Mouse (Mus musculus): ENCODE results near the gene Mapkap1.

Mapkap1 gene

DNA sequence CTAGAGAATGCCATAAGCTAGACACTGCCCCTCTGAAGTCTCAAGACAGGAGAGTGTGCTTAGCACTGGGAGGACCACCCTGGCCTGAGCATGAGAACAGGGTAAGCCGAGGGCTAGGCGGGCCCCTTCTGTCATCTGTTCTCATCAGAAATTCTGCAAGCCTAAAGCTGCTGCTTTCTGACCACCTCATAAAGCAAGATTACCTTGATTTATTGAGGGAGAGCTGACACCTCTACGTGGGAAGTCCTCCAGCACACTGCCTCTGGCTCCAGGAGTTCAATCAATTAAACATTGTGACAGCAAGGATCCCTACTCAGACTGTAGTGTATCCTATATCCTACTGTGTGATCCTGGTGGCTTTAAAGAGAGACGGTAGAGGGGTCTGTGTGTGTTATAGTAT, 166.5 kb downstream of the Mapkap1 start:
- DNase-seq (ENCODE audit: low read depth, low spot score), result no peak

DNA sequence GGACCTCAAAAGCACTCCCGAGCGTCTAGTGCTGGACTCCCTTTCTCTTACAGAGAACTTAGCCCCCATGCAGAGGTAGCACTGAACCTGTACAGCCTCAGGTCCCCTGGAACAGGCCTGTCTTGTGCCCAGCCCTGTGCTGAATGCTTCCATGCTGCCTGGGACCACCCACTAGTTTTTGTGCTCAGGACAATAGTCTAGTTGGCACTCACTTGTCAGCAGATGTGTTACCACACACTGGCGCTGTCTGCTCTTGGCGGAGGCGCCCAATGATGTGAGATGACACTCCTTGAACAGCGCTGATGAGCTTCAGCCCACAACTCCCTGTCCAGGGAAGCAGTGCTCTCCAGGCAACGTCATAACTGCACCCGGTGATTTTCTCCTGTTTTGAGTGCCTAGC, 182.0 kb downstream of the Mapkap1 start:
- DNase-seq (ENCODE audit: low read depth, low spot score), result no peak

DNA sequence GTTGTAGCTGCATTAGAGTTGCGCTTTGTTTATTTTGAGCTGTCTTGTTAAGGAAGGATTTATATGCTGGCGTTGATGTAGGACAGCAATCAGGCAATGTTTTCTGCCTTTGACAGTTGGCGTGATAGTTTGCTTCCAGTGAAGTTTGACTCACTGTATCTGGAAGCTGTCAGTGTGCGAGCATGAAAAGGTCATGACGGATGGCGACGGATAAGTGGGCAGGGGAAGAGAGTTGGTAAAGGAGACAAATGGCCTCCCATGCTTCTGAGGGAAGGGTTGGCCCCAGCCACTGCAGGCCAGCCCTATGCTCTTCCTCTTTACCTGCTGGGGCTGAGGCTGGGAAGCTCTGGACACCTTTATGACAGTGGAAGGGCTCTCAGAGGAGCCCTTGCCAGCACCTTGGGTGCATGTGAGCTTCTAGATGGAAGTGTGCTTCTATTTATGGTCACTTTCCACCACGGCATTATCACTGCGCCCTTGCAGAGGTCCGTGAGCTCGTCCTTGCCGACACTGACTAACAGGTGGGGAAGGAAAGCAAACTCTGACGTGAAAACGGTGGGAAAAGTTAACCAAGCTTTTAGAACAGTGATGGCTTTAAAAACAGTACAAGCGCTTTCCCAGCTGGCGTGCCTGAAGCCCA, 185.3 kb downstream of the Mapkap1 start:
- no peak for DNase-seq (ENCODE audit: low read depth, low spot score)

DNA sequence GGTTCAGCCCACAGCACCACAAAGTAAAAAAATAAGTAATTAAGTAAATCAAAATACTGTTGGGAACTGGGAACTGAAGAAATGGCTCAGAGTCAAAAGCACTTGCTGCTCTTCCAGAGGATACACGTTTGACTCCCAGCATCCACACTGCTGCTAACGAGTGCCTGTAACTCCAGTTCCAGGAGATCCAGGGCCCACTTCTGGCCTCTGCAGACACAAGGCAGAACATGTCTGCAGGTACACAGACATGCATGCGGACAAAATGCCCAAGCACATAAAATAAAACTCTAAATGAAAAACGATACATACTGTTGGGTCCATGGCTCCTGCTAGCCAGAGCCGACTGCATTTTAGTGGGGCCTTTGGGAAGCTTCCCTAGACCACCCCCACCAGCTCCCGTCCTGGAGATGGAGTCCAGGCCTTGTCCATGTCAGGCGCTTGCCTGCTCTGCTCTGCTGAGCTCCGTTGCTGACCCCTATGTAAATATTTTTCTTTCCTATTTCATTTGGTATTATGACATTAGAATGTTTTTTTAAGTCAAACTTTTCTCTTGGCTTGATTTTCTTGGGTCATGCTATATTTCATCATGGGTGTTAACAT, 185.9 kb downstream of the Mapkap1 start:
- no peak for DNase-seq (ENCODE audit: low read depth, low spot score)

DNA sequence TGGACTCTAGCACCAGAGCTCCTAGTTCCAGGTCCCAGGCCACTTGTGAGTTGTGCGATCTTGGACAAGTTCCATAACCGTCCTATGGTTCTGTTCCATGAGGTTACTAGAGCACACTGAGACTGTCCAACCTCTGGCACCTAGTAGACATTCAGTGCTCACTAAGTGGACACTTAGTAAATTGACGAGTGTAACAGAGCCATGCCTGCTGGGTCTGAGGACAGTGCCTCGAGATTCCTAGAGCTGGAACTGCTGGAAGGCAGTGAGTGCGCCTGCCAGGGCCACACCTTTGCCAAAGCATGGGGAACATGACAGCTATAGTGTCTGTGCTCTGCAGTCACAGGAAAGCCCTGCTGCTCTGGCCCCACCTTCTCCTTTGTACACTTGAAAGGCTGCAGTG, 187.4 kb downstream of the Mapkap1 start:
- DNase-seq (ENCODE audit: low read depth, low spot score), result no peak

DNA sequence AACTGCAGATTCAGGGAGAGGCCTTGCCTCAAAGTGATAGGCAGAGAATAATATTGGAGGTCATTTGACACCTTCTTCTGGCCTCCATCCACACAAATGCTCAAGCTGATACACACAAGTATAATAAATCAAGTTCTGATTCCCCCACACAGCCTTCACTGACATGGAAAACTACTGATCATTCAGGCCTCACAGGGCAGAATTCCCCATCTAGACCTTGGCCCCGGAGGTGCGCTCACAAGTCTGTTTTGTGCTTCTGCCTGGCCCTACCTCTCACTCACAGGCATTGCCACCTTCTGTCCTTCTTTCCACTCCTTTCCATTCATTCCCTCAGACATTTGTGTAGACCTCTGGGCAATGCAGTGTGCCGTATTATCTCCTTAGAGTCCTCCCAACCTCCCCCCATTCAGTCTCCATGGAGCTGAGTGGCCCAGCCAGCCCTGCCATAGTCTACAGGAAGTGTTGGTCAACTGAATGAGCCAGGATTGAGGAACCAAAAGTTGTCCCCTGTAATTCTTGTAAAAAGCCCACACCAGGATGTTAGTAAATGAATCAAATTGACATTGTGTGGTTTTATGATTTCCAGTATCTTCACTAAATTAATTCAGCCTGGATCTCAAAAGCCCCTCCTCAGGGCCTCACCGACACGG, 193.2 kb downstream of the Mapkap1 start:
- DNase-seq (ENCODE audit: low read depth, low spot score), result no peak

DNA sequence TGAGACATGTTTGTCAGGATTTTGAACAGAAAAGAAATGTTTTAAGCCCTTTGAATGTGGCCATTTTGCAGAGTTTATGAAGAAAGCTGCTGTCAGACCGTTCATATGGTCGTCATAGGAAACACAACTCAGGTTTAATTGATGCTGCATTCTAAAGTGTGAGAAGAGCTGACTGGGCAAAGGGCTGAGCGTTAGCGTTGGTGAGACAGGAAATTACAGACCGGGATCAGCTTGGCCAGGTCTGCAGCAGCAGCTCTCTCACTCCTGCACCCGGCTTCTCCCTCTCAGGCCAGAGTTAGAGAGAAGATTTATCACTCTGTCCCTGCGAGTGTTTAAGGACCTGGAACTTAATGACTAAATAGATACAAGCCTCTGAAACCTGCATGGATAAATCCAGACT, 194.2 kb downstream of the Mapkap1 start:
- no peak for DNase-seq (ENCODE audit: low read depth, low spot score)

DNA sequence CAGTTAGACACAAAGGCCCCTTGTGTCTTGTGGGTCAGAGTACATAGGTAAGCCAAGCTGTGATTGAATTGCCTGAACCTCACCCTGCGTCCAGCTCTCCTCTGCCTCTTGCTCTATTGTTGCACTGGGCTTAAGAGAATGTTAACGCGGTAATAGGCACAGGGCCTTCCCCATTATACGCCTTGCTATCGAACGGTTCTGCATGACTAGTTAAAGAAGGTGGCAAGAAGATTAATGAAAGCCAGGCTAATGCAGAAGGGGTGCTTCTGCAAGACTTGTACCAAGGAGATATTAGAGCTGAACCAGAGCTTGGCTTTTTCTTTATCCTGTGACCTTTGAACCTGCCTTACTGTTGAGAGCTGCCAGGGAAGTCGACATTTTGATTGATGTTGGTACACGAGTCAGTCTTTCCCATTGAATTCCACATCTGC, 195.6 kb downstream of the Mapkap1 start:
- no peak for DNase-seq (ENCODE audit: low read depth, low spot score)

DNA sequence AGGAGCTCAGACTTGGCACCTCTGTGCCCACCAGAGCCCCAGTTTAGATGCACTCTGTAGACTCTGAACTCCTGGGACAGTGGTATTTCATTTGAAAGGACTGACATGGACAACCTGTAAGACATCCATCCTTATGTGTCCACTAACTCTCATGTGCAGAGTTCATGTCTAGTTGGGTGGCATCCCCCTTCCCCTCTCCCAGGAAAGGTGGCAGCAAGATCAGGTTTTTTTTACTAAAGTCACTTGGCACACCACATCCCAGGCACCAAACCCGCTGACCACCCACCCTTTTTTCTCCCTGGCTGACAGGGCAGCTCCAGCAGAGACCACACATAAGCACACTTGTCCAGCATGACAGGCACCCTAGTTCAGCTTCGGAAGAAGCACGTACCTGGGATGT, 196.3 kb downstream of the Mapkap1 start:
- no peak for DNase-seq (ENCODE audit: low read depth, low spot score)

DNA sequence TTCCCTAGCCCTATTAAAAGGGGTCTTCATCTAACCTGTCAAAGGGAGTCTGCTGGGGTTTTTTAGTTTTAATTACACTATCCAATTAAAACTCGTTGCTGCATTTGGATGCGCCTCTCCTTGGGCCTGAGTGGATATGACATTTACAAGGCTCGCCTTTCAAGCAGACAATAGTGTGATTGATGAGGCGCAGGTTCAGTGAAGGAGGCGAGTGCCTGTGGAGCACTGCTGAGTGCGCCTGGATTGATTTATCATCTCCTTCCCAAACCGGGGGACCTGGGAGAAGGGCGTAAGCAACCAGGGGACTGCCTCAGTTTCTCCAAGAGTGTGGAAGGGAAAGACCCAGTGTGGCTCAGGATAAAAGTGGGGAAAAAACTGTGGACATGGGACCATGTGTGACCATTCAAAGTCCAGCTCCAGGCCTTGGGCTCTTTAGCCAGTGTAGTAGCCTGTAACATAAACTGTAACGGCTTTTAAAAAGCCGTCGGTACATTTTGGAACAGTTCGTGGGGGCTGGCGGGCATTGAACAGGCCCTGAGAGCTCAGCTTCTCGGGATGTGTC, 197.2 kb downstream of the Mapkap1 start:
- no peak for DNase-seq (ENCODE audit: low read depth, low spot score)

DNA sequence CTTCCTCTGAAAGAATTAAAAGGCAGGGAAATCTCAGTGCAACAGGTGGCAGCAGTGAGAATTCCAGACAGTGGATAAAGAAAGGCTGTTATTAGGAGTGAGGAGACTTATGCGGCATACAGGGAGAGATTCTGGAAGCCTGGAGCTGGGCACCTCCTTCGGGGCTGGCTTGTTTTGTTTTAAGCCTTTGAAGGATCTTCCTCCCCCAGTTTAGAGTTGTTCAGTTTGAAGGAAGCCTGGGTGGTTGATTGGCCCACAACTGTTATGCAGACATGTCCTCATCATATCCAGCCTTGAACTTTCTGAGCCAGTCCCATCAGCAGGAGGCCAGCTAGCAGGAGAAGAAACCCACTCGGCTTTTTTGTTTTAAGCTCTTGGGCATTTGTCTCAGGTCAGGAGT, 198.5 kb downstream of the Mapkap1 start:
- no peak for DNase-seq (ENCODE audit: low read depth, low spot score)

DNA sequence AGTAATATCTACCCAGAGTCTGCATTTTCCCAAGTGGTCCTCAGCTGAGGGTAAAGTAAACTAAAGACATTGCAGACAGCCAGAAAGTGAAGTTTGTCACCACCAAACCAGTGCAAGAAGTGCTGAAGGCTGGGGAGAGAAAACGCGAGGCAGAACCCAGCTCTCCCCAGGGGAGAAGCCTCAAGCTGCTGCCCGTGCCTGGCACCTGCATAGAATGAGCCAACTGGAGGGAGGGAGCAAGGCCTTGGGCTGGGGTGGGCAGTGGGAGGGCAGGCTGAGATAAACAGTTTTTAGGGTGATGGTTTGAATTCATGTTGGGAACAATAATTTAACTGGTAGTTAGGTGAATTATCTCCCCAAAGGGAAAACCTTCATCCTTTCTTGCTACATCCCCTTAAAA, 202.3 kb downstream of the Mapkap1 start:
- no peak for DNase-seq (ENCODE audit: low read depth, low spot score)

DNA sequence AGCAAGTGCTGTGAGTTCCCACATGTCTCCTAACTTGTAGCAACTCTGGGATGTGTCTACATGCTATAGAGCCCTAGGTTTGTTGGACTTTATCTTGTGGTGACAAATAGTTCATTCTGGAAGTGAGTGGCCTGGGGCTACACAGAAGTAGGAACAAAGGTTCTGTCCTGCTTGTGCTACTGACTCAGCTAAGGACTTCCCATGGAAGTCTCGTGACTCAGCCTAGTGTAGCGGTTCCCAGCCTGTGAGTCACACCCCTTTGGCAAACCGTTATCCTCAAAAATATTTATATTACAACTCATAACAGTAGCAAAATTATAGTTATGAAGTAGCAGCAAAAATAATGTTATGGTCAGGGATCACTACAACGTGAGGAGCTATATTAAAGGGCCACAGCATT, 202.9 kb downstream of the Mapkap1 start:
- no peak for DNase-seq (ENCODE audit: low read depth, low spot score)

DNA sequence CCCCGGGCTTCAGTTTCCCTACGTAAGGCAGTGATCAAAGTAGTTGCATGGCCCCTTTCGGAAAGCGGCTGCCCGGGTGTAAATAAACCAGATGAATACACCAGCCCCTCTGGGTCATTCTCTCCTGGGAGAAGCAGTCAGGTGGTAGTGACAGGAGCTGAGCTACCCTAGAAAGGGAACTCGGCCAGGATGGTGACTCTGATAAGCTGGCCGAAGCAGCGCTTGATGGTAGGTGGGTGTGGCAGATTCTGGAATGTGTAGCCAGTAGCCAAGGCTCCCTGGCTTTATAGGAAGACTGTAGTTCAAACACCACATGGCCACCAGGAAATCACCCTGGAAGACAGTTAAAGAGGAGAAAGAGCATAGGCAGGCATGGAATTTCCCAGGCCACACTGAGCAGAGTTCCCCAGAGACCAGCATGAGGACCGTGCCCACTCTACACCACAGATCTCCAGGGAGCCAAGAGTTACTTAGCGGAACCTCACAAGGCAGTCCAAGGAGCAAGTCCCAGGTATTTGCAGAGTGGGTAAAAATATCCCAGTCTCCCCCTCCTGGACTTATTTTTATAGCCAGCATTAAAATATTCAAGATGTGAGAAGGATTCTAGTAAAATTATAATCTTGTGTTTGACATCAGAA, 214.3 kb downstream of the Mapkap1 start:
- no peak for DNase-seq (ENCODE audit: low read depth, low spot score)

DNA sequence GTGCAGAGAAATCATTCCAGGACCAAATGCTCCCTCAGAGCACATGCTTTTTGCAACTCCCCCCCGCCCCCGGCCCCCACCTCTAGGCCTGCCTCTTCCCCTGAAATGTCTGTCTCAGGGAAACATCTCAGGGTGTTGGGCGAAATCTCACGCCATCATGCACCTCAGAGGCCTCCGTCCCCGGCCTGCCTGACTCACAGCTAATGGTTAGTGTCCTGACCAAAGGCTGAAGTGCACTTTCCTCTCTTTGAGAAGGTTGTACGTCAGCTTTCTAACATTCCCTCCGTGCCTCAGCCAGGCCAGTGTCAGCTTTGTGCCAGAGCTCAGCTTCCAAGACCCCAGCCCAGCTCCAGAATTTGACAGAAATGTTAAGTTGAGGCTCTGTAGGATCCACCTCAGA, 214.9 kb downstream of the Mapkap1 start:
- no peak for DNase-seq (ENCODE audit: low read depth, low spot score)

DNA sequence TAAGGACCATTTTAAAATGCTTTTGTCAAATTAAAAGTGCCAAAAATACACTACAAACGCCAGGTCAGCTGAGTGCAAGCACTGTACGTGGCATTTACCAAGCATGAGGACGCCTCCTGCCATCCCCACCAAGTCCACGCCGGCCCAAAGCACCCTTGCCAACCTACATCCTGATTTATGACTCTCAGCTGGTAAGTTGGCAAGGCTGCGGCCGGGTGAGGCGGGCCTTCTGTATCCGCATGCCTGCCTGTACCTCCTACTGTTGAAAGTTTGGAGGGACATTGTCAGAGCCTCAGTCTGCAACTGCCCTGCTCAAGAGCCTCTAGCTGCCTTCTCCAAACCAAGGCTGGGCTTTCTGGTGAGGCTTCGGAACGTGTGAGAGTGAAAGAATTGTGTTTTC, 215.9 kb downstream of the Mapkap1 start:
- no peak for DNase-seq (ENCODE audit: low read depth, low spot score)

DNA sequence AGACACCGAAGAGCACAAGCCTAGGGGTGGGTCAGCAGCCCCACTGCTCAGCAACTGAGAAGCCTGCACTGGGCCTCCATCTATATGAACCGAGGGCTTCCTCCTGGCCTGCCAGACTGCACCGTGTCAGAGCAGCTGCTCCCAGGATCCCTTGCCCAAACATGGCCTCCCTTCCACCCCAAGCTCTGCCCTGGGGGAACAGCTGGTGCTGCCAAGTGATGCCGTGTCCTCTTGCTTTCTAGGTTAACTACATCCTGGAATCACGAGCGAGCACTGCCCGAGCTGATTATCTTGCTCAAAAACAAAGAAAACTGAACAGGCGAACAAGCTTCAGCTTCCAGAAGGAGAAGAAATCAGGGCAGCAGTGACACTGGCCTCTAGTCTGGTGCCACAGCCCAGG, 216.6 kb downstream of the Mapkap1 start:
- no peak for DNase-seq (ENCODE audit: low read depth, low spot score)

DNA sequence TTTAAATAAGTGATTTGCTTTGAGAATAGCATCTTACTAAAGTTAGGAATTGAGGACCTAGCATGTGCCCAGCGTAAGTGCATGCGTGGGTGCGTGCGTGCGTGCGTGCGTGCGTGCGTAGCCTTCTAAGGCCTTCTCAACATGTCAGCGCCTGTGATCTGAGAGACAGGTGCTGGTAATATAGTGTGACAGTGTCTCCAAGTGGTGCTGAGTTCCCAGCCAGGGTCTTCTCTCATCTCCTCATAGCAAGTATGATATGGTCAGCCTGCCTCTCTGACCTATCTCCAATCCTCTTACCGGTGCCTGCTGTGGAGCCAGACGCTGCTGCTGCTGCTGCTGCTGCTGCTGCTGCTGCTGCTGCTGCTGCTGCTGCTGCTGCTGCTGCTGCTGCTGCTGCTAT, 217.5 kb downstream of the Mapkap1 start:
- DNase-seq (ENCODE audit: low read depth, low spot score), result no peak

DNA sequence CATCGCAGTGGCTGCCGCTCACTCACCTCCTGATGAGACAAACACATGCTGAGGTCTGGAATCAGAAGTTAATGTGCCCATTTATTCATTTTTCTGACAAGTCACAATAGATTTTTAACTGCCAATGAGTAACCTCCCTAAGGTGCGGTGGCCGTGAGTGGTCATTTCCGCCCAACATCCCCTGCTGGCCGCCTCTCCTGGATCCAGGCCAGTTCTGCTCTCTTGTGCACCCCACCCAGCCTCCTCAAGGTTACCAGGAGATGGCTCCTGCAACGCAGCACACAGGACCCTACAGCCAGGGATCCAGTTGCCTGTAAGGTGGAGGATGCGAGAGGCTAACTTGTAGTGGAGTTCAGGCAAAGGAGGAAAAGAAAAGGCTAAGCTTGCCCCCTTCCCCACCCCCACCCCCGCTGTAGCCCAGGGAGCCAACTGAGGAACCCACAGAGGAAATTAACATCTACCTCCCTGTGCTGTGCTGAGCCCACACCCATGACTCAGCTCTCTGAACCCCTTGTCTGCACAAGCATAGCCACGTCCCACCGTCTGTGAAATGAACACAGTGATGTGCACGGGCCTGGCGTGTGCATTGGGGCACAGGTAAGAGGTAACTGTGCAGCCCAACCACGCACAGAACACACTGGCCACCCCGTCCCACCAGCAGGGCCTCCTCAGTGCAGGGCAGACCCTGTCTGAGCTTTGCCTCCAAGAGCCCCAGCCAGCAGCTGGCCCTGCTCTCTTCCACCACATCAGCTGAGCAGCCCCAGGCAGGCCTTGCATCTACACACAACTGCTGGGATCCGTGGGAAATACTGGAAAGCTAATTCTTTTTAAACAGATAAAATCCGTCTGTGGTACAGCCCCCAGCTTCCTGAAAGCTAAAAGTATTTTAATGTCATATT, 221.0 kb downstream of the Mapkap1 start:
- DNase-seq (ENCODE audit: low read depth, low spot score), result no peak

DNA sequence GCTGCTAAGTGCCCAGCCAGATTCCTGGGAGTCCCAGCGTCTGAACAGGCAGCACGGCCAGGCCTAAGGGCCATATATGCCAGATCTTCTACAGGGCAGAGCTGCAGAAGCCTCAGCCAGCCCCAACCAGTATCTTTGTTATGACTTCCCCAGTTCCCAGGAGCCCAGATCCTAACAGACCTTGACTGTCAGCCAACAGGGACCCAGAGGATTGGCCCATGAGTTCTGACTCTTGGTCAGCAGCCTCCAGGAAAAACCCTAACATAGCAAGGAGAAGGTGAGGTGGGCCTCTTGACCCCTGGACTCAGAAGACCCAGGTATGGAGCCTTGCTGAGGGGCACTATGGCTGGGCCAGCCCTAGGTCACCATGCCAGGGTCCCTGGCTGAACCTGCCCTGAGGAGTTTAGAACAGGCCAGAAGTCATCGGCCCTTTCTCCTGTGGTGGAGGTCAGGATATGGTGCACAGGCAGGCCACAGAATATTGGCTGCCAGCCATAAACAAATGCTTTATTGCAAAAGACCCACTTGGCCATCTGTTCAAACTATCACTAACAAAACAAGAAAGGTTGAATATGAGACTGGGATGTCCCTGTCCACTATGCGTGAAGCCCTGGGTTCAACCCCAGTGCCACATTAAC, 222.5 kb downstream of the Mapkap1 start:
- no peak for DNase-seq (ENCODE audit: low read depth, low spot score)

DNA sequence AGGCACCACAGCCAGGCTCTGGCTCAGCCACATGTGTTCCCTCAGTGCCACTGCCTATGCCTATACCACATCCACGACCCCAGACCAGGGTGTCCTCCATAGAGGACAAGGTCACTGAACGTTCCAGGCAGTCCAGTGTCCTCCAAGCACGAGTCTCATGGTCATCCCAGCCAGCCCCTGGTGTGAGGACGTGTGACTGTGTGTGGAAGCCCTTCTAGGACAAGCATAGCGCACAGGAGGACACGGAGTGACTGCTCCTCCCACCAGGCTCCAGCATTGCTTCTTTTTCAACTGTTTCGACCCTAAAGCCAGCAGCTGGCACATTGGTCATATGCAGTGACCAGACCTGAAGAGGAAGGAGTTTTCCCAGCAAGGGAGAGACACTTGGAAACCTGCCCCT, 223.2 kb downstream of the Mapkap1 start:
- DNase-seq (ENCODE audit: low read depth, low spot score), result no peak
